Mouse (Mus musculus): ENCODE measurements around the gene Gm10959. TPM values are rescaled to one million over a fixed set of nuclear protein-coding genes. Genes with fewer than 3 reads are reported as not detected.

Gene Gm10959
- polyA plus RNA-seq, 1 experiment from 2014 or later = not detected

GRCm38 (mm10) chr3:122924009-122924914 is 5.1 kb upstream of the Gm10959 start, which contains the start of gene 1810037I17Rik:
1810037I17Rik (plus strand) TSS chr3:122924203.
- Histone ChIP-seq H3K27ac (ENCODE audit: low read length) (peak within 1 kb of the TSS; percentile 88), H3K9me3 (ENCODE audit: control insufficient read depth, low read depth, low read length) (no peaks in the 10 kb centered on the region), H3K9ac (replicated peaks; ENCODE audit: low read depth, low read length) (peak within 1 kb of the TSS; percentile 65), H3K4me1 (ENCODE audit: control insufficient read depth, insufficient read depth, low read length) (peaks cover 4% of the 10 kb centered on the region; the same call in 1 of the 2 replicates), H3K4me2 (replicated peaks; ENCODE audit: low read depth, low read length) (peak within 1 kb of the TSS; percentile 69), H3K36me3 (ENCODE audit: control insufficient read depth, insufficient read depth, low read length) (no peaks in the 10 kb centered on the region), H3K4me3 (ENCODE audit: low read depth, low read length) (peak within 1 kb of the TSS; percentile 63), H3K27me3 (ENCODE audit: control insufficient read depth, insufficient read depth, low read length) (no peaks in the 10 kb centered on the region)
- peak; percentile 98 for ATAC-seq (ENCODE audit: insufficient number of reproducible peaks, insufficient read depth, low FRiP score, low read depth)
- whole genome bisulfite sequencing = under 1% methylated on average over 63 of the region's 68 CpGs

DNA sequence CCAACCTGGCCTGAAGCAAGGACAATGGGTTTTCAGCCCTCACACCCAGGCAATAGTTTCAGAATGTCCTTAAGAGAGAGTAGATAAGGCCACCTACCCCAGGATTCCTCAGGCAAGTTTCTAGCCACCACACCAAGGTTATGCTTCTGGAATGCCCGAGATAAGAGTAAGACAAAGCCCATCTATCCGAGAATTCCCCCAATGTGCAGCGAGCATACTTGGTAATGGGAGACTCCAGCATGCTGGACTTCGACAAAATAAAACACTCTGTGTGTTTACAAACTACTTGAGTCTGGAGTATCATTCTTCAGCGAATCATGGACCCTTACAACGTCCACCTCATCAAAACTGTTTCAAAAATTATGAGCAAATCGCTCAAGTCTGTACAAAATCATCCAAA is 4.0 kb upstream of the Gm10959 start:
- Histone ChIP-seq H3K36me3 (ENCODE audit: control insufficient read depth, insufficient read depth, low read length) (no peaks in the 10 kb centered on the region), H3K4me2 (replicated peaks; ENCODE audit: low read depth, low read length) (peak overlapping the region; percentile 48), H3K27ac (ENCODE audit: low read length) (peak overlapping the region; percentile 75; the same call in 1 of the 2 replicates), H3K9ac (replicated peaks; ENCODE audit: low read depth, low read length) (no peak overlapping the region), H3K9me3 (ENCODE audit: control insufficient read depth, low read depth, low read length) (no peaks in the 10 kb centered on the region), H3K4me3 (ENCODE audit: low read depth, low read length) (peak overlapping the region; percentile 63), H3K27me3 (ENCODE audit: control insufficient read depth, insufficient read depth, low read length) (no peaks in the 10 kb centered on the region), H3K4me1 (ENCODE audit: control insufficient read depth, insufficient read depth, low read length) (peaks cover 4% of the 10 kb centered on the region; the same call in 1 of the 2 replicates)
- no peak for ATAC-seq (ENCODE audit: insufficient number of reproducible peaks, insufficient read depth, low FRiP score, low read depth)
- 54% methylated on average over 7 of the region's 7 CpGs for WGBS

DNA sequence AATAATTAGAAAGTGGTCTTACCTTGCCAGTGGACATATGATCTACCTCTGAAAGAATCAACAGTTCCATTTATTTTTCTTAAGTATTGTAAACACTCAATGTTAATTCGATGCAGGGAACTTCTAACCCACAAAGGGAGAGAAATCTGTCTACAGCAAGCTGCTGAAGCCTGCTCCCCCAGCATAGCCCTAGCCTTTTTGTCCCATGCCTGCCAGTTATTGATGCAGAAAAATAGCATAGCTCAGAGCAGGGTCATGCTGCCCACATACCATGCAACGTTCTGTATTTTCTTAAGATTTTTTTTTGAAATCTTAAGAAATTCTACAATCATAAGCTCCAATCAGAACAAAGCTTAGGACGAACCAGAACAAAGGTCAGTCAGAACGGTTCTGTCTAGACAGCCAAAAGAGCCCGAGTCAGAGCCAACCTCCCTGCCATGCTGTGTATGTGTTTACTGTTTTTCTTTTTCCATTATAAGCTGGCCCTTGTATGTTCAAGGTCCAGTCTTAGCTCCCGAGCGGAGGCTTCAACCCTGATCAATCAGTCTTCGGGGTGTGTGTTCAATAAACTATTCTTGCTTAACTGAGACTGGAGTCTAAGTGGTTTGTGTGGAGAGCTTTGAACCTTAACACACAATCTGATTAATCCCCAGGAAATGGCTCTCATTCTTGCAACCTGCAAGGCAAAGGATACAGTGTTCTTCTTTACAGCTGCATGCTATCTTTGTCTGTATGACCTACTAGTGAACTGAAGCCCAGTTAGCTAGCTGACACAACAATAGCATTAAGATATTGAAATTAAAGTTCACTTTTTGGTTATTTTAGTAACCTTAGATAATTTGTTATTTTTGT is 2.7 kb upstream of the Gm10959 start:
- Histone ChIP-seq H3K9me3 (ENCODE audit: control insufficient read depth, low read depth, low read length) (no peaks in the 10 kb centered on the region), H3K4me2 (replicated peaks; ENCODE audit: low read depth, low read length) (no peak overlapping the region), H3K36me3 (ENCODE audit: control insufficient read depth, insufficient read depth, low read length) (no peaks in the 10 kb centered on the region), H3K4me3 (ENCODE audit: low read depth, low read length) (no peak overlapping the region), H3K4me1 (ENCODE audit: control insufficient read depth, insufficient read depth, low read length) (peaks cover 4% of the 10 kb centered on the region; the same call in 1 of the 2 replicates), H3K27me3 (ENCODE audit: control insufficient read depth, insufficient read depth, low read length) (no peaks in the 10 kb centered on the region), H3K9ac (replicated peaks; ENCODE audit: low read depth, low read length) (no peak overlapping the region), H3K27ac (ENCODE audit: low read length) (no peak overlapping the region)
- ATAC-seq (ENCODE audit: insufficient number of reproducible peaks, insufficient read depth, low FRiP score, low read depth) = no peak
- WGBS = 67% methylated on average over 8 of the region's 8 CpGs

DNA sequence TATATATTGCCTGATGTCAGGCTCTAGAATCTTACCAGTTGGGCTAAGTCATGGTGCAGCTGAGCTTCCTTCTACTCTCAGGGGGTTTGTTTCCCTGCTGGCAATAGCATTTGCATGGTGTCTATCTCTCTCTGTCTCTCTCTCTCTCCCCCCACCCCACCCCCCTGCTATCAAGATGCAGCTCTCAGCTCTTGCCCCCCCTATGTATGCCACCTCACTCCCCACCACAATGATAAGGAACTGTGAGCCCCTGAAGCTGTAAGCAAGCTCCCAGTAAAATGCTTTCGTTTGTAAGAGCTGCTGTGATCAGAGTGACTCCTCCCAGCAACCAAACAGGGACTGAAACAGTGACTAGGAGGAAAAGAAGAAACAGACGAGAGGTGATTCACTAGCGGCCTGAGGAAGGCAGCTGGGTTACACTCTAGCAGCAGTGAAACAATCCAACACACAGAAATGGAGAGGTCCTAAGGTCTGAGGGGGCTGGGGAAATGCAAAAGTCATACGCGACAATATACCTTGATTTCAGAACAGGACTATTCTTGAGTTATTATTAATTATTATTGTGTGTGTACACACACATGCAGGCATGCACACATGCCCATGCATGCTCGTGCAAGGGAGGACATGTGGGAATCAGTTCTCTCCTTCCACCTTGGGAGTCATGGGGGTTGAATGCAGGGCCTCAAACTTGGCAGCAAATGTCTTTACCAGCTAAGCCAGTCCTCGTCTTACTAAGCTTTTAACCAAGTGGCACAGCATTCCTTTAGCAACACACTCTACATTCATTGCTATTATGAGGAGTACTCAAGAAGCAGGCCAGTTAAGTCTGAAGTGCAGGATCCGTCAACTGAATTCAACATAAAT is 1.6 kb upstream of the Gm10959 start:
- no peak overlapping the region; the same call in 1 of the 2 replicates for H3K27ac ChIP-seq (ENCODE audit: low read length)

DNA sequence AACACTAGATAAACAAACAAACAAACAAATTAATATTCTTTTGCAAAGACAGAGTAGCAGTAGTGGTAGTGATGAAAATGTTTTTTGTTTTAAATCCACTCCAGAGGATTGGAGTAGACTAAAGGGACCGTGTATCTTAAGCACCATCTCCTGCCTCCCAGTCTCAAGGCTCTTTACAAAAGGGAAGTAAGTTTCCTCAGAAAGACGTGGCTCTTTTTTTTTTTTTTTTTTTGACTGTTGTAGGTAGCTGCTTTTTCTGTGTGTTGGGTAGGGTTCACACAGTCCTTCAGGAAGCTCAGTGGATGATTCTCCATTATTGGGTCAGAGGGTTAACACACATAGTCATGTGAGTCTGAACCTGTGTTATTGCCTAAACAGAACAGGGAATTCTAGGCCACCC is 488 bp downstream of the Gm10959 start:
- H3K27ac ChIP-seq (ENCODE audit: low read length) = no peak overlapping the region
- WGBS = 76% methylated on average over 2 of the region's 2 CpGs
- peaks cover 4% of the 10 kb centered on the region; the same call in 1 of the 2 replicates for H3K4me1 ChIP-seq (ENCODE audit: control insufficient read depth, insufficient read depth, low read length)
- H3K9me3 ChIP-seq (ENCODE audit: control insufficient read depth, low read depth, low read length) = no peaks in the 10 kb centered on the region
- H3K4me3 ChIP-seq (ENCODE audit: low read depth, low read length) = no peak overlapping the region
- no peaks in the 10 kb centered on the region for H3K36me3 ChIP-seq (ENCODE audit: control insufficient read depth, insufficient read depth, low read length)
- ATAC-seq (ENCODE audit: insufficient number of reproducible peaks, insufficient read depth, low FRiP score, low read depth) = no peak
- H3K9ac ChIP-seq (replicated peaks; ENCODE audit: low read depth, low read length) = no peak overlapping the region
- H3K4me2 ChIP-seq (replicated peaks; ENCODE audit: low read depth, low read length) = no peak overlapping the region
- H3K27me3 ChIP-seq (ENCODE audit: control insufficient read depth, insufficient read depth, low read length) = no peaks in the 10 kb centered on the region

More for the DNA sequence above, 1.6 kb upstream of the Gm10959 start:
- Histone ChIP-seq H3K4me1 (ENCODE audit: control insufficient read depth, insufficient read depth, low read length) (peaks cover 4% of the 10 kb centered on the region; the same call in 1 of the 2 replicates), H3K4me3 (ENCODE audit: low read depth, low read length) (no peak overlapping the region), H3K36me3 (ENCODE audit: control insufficient read depth, insufficient read depth, low read length) (no peaks in the 10 kb centered on the region), H3K9ac (replicated peaks; ENCODE audit: low read depth, low read length) (no peak overlapping the region), H3K4me2 (replicated peaks; ENCODE audit: low read depth, low read length) (no peak overlapping the region), H3K9me3 (ENCODE audit: control insufficient read depth, low read depth, low read length) (no peaks in the 10 kb centered on the region), H3K27me3 (ENCODE audit: control insufficient read depth, insufficient read depth, low read length) (no peaks in the 10 kb centered on the region)
- WGBS = 55% methylated on average over 8 of the region's 8 CpGs
- ATAC-seq (ENCODE audit: insufficient number of reproducible peaks, insufficient read depth, low FRiP score, low read depth) = no peak

DNA sequence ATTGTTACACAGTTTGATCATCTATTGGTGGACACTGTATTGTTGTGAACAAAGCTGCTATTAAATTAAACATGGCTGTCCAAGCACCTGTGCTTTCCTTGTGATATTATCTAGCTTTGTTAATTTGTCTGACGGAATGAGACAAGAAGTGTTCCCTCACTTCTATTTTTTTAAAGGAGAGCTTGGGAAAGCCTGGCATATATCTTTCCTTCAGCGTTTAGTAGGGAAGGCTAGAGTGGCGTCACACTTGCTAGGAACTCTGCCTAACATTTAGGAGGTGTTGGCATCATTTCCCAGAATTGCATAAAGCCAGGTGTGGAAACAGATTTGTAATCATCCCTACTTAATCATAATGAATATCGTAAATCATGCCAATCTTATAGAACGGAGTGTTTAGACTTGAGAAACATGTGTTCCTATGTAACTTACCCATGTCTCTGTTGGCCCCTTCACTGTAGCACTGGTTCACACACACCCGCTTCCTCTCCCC is 2.9 kb downstream of the Gm10959 start:
- H3K9ac ChIP-seq (replicated peaks; ENCODE audit: low read depth, low read length) = no peak overlapping the region
- no peaks in the 10 kb centered on the region for H3K9me3 ChIP-seq (ENCODE audit: control insufficient read depth, low read depth, low read length)
- H3K4me3 ChIP-seq (ENCODE audit: low read depth, low read length) = no peak overlapping the region
- no peaks in the 10 kb centered on the region for H3K4me1 ChIP-seq (ENCODE audit: control insufficient read depth, insufficient read depth, low read length)
- H3K36me3 ChIP-seq (ENCODE audit: control insufficient read depth, insufficient read depth, low read length) = no peaks in the 10 kb centered on the region
- WGBS = 82% methylated on average over 6 of the region's 6 CpGs
- no peak for ATAC-seq (ENCODE audit: insufficient number of reproducible peaks, insufficient read depth, low FRiP score, low read depth)
- no peak overlapping the region for H3K4me2 ChIP-seq (replicated peaks; ENCODE audit: low read depth, low read length)
- no peak overlapping the region for H3K27ac ChIP-seq (ENCODE audit: low read length)
- H3K27me3 ChIP-seq (ENCODE audit: control insufficient read depth, insufficient read depth, low read length) = no peaks in the 10 kb centered on the region

GRCm38 (mm10) chr3:122915493-122915892 is 3.7 kb downstream of the Gm10959 start:
- Histone ChIP-seq H3K27me3 (ENCODE audit: control insufficient read depth, insufficient read depth, low read length) (no peaks in the 10 kb centered on the region), H3K4me3 (ENCODE audit: low read depth, low read length) (no peak overlapping the region), H3K27ac (ENCODE audit: low read length) (no peak overlapping the region), H3K9me3 (ENCODE audit: control insufficient read depth, low read depth, low read length) (no peaks in the 10 kb centered on the region), H3K4me2 (replicated peaks; ENCODE audit: low read depth, low read length) (no peak overlapping the region), H3K9ac (replicated peaks; ENCODE audit: low read depth, low read length) (no peak overlapping the region), H3K36me3 (ENCODE audit: control insufficient read depth, insufficient read depth, low read length) (no peaks in the 10 kb centered on the region), H3K4me1 (ENCODE audit: control insufficient read depth, insufficient read depth, low read length) (no peaks in the 10 kb centered on the region)
- WGBS = 81% methylated on average over 5 of the region's 5 CpGs
- no peak for ATAC-seq (ENCODE audit: insufficient number of reproducible peaks, insufficient read depth, low FRiP score, low read depth)

Data from stomach, embryonic 14.5 days (tissue).